Mouse (Mus musculus) heart, adult 11 months (tissue): ENCODE measurements around the gene Prss30.

ENCODE experiments used
- DNase-seq: peaks from one replicate; pipeline ENCODE4 v3.0.0; 2022

The Prss30 gene

GRCm38 (mm10) chr17:23980297-23980909 is at the start of gene Prss30:
Prss30 (minus strand) TSS chr17:23980566.
- no peak for DNase-seq

GRCm38 (mm10) chr17:24029477-24029876 is 49.1 kb upstream of the Prss30 start:
- DNase-seq: no peak

- DNase-seq: peak; percentile 91
Observed at GRCm38 (mm10) chr17:24021375-24022199, 41.2 kb upstream of the Prss30 start.

GRCm38 (mm10) chr17:24020696-24021095 is 40.3 kb upstream of the Prss30 start:
- no peak for DNase-seq

- no peak for DNase-seq
Observed at GRCm38 (mm10) chr17:24015727-24016126, 35.4 kb upstream of the Prss30 start.

GRCm38 (mm10) chr17:24014433-24014965 is 34.1 kb upstream of the Prss30 start:
- DNase-seq: no peak

- DNase-seq: no peak
Observed at GRCm38 (mm10) chr17:24012921-24013320, 32.6 kb upstream of the Prss30 start.

GRCm38 (mm10) chr17:24009617-24010016 is 29.3 kb upstream of the Prss30 start:
- DNase-seq: no peak

- no peak for DNase-seq
Observed at GRCm38 (mm10) chr17:24008105-24008504, 27.7 kb upstream of the Prss30 start.

GRCm38 (mm10) chr17:24007391-24007790 is 27.0 kb upstream of the Prss30 start:
- no peak for DNase-seq

GRCm38 (mm10) chr17:24006930-24007329 is 26.6 kb upstream of the Prss30 start:
- DNase-seq: no peak

- DNase-seq: no peak
Observed at GRCm38 (mm10) chr17:24005049-24005448, 24.7 kb upstream of the Prss30 start.

- no peak for DNase-seq
Observed at GRCm38 (mm10) chr17:24004071-24004665, 23.8 kb upstream of the Prss30 start.

GRCm38 (mm10) chr17:24000404-24000803 is 20.0 kb upstream of the Prss30 start:
- DNase-seq: peak; percentile 98

- DNase-seq: no peak
Observed at GRCm38 (mm10) chr17:23998383-23998782, 18.0 kb upstream of the Prss30 start.

- no peak for DNase-seq
Observed at GRCm38 (mm10) chr17:23997901-23998300, 17.5 kb upstream of the Prss30 start, which contains the start of gene Prss22. Prss22 (minus strand) TSS chr17:23998100.

- DNase-seq: no peak
Observed at GRCm38 (mm10) chr17:23995421-23995820, 15.1 kb upstream of the Prss30 start.

- DNase-seq: no peak
Observed at GRCm38 (mm10) chr17:23994667-23995066, 14.3 kb upstream of the Prss30 start.

GRCm38 (mm10) chr17:23993559-23994428 is 13.4 kb upstream of the Prss30 start:
- DNase-seq: peak; percentile 97

GRCm38 (mm10) chr17:23992789-23993553 is 12.6 kb upstream of the Prss30 start:
- no peak for DNase-seq

- no peak for DNase-seq
Observed at GRCm38 (mm10) chr17:23989802-23990201, 9.4 kb upstream of the Prss30 start.

- no peak for DNase-seq
Observed at GRCm38 (mm10) chr17:23984989-23985388, 4.6 kb upstream of the Prss30 start.
